Mouse (Mus musculus): Measurements from ENCODE around the gene Slc22a17.

Gene Slc22a17

GRCm38 (mm10) chr14:54900383-54900782, 12.5 kb downstream of the Slc22a17 start:
- peak; percentile 91 for DNase-seq (ENCODE audit: low read depth, low spot score)

- no peak for DNase-seq (ENCODE audit: low read depth, low spot score)
Measured at GRCm38 (mm10) chr14:54897445-54897844, 15.5 kb downstream of the Slc22a17 start.

DNA sequence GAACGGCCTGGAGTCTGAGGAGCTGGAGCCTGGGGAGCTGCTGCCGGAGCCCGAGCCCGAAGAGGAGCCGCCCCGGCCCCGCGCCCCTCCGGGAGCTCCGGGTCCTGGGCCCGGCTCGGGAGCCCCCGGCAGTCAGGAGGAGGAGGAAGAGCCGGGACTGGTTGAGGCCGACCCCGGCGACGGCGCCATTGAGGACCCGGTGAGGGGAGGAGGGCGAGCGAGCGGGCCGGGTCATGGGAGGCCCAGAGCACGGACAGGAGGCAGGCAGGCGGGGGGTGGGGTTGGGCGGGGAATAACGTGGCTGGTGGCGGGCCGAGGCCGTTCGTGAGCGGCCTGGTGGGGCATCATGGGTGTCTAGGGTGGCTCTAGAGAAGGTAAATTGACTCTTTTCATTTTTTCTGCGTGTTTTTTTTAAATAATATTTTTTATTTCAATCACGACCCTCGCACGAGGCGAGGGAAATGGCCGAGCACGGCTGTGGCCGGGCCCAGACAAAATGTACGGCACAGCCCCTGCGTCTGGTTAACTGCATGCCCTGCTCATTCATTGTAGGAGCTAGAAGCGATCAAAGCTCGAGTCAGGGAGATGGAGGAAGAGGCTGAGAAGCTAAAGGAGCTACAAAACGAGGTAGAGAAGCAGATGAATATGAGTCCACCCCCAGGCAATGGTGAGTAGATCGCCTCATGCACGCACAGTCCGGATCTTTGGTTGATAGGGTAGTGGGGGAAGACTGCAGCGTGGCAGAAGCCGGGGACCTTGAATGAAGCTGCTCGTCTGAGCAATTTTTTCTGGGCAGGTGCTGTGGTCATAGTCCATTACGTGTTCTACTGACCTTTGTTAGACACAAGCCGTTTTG, 18.4 kb downstream of the Slc22a17 start:
- peak; percentile 54 for DNase-seq (ENCODE audit: low read depth, low spot score)

DNA sequence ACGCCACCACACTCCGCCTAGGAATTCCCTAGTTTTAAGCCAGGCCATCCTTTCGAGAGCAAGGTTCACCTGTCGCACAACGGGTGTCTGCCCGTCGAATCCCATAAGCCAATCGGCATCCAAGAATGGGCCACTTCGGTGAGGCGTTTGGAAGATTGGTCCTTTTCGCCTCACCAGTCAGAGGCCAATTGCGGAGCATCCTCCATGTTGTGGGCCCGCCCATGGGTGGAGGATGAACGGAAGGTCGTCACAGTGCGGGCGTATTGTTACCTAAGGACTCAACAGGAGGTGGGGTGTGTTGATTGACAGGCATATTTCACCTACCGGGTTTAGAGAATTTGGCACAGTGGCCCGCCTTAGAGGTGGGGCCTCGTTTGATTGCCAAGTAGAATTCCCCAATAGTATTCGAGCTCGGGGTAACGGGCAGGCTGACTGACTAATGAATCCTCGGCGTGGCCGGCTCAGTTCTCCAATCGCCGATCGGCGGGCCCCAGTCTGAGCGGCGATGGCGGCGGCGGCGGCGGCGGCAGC, 19.2 kb downstream of the Slc22a17 start:
- DNase-seq (ENCODE audit: low read depth, low spot score), result peak; percentile 100

GRCm38 (mm10) chr14:54892200-54892599, 20.7 kb downstream of the Slc22a17 start, which contains the start of gene Pabpn1:
TSS of gene Pabpn1 (plus strand) at chr14:54892500.
- DNase-seq (ENCODE audit: low read depth, low spot score), result no peak

DNA sequence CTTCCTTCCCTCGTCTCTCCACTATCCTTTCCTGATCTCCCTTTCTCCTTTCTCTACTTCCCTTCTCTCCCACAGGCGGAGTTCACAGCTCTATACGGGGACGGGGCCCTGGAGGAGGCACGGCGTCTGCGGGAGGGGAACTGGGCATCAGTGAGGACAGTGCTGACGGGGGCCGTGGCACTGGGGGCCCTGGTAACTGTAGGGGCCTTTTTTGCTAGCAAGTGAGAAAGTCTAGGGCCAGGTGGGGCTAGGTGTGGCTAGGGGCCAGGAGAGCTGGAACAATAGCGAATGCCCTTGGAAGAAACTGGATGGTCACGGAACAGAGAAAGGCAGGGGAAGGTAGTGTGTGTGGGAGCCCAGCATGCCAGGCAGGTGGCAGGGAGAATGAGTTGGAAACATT, 27.6 kb downstream of the Slc22a17 start:
- DNase-seq (ENCODE audit: low read depth, low spot score), result no peak

DNA sequence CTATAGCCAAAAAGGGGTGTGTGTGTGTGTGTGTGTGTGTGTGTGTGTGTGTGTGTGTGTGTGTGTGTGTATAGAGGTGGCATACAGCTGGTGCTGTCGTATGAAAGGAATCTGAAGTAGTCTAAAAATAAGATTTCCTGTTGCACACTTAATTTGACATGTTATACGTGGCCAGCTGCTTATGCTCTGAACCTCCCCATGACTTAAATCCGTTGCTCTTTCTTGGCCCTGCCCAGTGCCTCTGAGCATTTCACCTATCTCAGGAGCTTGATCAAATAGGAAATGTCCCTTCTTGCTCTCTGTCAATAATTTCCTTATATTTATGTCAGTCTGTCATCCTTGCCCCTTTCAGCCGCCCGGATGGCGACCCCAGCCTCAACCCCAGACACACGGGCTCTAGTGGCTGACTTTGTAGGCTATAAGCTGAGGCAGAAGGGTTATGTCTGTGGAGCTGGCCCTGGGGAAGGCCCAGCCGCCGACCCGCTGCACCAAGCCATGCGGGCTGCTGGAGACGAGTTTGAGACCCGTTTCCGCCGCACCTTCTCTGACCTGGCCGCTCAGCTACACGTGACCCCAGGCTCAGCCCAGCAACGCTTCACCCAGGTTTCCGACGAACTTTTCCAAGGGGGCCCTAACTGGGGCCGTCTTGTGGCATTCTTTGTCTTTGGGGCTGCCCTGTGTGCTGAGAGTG, 28.8 kb downstream of the Slc22a17 start:
- DNase-seq (ENCODE audit: low read depth, low spot score), result no peak

GRCm38 (mm10) chr14:54883154-54884021, 29.5 kb downstream of the Slc22a17 start, which contains the start of the genes Bcl2l2 and Gm20521:
TSS of gene Bcl2l2 (plus strand) at chr14:54883377.
TSS of gene Gm20521 (plus strand) at chr14:54883441.
- DNase-seq (ENCODE audit: low read depth, low spot score), result peak; percentile 96

DNA sequence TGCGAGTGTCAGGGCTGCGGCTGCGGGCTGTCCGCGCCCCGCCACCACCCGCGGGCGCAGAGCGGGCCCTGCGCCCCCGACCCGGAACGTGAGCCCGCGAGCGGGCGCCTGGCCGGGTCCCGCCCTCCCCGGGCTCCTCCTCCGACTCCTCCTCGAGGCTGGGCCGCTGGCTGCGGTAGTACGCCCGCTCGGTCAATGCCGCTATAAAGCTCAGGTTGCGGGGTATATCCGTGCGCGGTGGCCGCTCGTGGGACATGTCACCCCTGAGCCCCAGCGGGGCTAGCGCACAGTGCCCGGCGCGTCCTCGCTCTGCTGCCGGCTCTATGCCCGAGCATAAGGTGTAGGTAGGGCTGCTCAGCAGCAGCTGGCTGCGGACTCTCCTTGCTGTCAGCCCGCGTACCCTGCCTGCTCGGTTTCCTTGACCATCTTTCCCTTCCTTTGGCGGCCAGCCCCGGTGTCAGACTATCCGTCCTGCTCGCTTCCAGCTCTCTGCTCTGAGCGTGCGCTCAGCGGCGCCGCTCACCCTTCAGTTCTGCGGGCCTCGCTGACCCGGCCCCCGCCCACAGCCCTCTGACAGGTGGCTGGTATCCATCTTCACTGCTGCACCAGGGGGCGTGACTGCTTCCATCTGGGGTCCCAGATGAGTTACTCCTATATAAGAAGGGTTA, 35.8 kb downstream of the Slc22a17 start, which contains the start of gene Ppp1r3e:
TSS of gene Ppp1r3e (minus strand) at position 503 of the 668 bp plus-strand sequence.
- peak; percentile 84 for DNase-seq (ENCODE audit: low read depth, low spot score)

DNA sequence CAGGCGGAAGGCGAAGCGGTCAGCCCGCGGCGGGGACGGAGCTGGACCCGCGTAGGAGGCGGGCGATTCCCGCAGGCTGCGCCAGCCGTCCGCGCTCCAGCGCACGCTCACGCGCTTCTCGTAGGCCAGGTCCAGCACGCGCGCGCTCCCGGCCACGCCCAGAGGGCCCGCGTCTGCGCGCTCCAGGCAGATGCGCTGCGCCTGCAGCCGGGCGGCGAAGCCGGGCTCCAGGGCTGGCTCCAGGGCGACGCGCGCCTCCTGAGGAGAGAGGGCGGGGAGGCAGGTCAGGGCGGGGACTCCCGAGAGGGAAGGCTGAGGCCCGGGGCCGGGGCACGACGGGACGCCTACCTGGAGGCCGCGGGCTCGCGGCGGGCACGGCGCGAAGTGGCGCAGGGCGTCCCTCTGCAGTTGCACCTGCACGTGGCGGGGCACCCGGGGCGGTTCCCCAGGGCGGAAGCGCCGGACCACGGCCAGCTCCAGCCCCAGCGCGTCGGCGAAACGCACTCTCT, 36.3 kb downstream of the Slc22a17 start:
- peak; percentile 98 for DNase-seq (ENCODE audit: low read depth, low spot score)

GRCm38 (mm10) chr14:54875844-54876538, 36.9 kb downstream of the Slc22a17 start:
- DNase-seq (ENCODE audit: low read depth, low spot score), result peak; percentile 88

- no peak for DNase-seq (ENCODE audit: low read depth, low spot score)
Measured at GRCm38 (mm10) chr14:54874165-54874564, 38.8 kb downstream of the Slc22a17 start.

GRCm38 (mm10) chr14:54870861-54871260, 42.1 kb downstream of the Slc22a17 start, which contains the start of gene Homez:
TSS of gene Homez (minus strand) at chr14:54870961.
- no peak for DNase-seq (ENCODE audit: low read depth, low spot score)

GRCm38 (mm10) chr14:54868026-54868425, 44.9 kb downstream of the Slc22a17 start:
- no peak for DNase-seq (ENCODE audit: low read depth, low spot score)

DNA sequence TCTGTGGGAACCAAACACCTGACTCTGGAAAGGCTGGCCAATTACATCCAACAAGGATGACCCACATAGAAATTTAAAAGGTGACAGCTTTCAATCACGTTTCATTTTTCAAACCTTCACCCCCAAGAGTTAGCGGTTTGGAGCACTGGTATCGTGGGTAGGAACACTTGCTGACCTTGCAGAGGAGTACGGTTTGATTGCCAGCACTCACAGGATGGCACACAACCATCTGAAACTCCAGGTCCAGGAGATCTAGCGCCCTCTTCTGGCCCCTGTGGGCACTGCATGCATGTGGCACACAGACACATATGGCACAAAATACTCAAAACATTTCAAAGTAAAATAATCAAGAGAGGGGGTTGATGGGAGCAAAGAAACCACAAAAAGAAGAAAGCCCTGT, 46.0 kb downstream of the Slc22a17 start:
- DNase-seq (ENCODE audit: low read depth, low spot score), result no peak

GRCm38 (mm10) chr14:54866268-54866667, 46.7 kb downstream of the Slc22a17 start:
- DNase-seq (ENCODE audit: low read depth, low spot score), result no peak

DNA sequence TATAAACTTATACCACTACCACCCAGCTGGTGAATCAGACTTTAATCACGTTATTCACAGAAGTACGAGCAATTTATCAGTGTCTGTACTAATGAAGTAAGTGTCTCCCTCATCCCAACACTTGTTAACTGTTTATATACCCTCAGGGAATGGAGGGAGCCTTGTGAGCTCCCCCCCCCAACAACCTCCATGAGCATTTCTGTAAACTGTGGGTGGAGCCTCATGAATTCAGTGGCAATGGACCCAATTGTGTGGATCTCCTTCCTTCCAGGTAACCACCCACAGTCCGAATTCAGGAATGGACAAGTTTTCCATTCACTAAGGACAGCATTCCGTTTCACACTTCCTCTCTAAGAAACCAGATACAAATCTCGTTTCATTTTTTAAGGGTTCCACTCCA, 47.3 kb downstream of the Slc22a17 start:
- no peak for DNase-seq (ENCODE audit: low read depth, low spot score)

GRCm38 (mm10) chr14:54864313-54865036, 48.5 kb downstream of the Slc22a17 start:
- no peak for DNase-seq (ENCODE audit: low read depth, low spot score)
